In the genomic region with DNA sequence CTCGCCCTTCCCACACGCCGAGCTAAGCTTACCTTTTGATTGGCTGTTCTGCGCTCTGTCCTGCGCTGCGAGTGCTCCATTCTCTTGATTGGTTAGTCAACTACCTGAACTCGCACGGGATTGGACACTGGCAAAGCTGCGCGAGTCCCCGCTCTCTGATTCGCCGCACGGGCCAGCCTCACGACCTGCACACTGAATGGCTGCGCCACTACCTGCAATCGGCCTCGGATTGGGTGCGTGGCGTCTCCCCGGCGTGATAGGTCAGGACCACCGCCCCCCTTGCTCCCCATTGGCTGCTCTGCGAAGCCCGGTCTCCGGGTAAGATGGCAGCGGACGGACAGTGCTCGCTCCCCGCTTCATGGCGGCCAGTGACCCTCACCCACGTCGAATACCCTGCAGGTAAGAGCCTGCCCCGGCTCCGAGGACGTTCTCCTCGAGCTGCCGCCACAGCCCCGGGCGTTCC, we compare ENCODE assay signal across 8 mouse cellular contexts. TPM values are rescaled to one million over a fixed set of nuclear protein-coding genes. Genes with fewer than 3 reads are reported as not detected.
DNase-seq lines count a peak whose midpoint lies in the region; ATAC-seq lines count a peak whose summit lies in the region.

A gene (plus strand): TSS at position 141 of the 463 bp plus-strand sequence.

- H3K4me1 ChIP-seq in heart, embryonic 13.5 days: peaks cover 25% of the 10 kb centered on the region
- peaks cover 41% of the 10 kb centered on the region for H3K4me1 ChIP-seq in liver, embryonic 12.5 days
- peaks cover 19% of the 10 kb centered on the region for H3K4me1 ChIP-seq in stomach, embryonic 15.5 days

- H3K4me2 ChIP-seq in heart, embryonic 13.5 days: peak within 1 kb of the TSS; percentile 92
- H3K4me2 ChIP-seq in liver, embryonic 12.5 days: peak within 1 kb of the TSS; percentile 94
- peak within 1 kb of the TSS; percentile 93 for H3K4me2 ChIP-seq in stomach, embryonic 15.5 days

- ATAC-seq in erythroid progenitor cell, adult 5-6 weeks (replicated peaks; ENCODE audit: low FRiP score, poor library complexity, severe bottlenecking): peak; percentile 93
- ATAC-seq in heart, embryonic 13.5 days (ENCODE audit: extremely low read depth, insufficient number of reproducible peaks, low FRiP score, low TSS enrichment): peak; percentile 96
- peak; percentile 97 for ATAC-seq in liver, embryonic 12.5 days
- peak; percentile 97 for ATAC-seq in stomach, embryonic 15.5 days (ENCODE audit: insufficient read depth, low FRiP score, low read depth)

- H3K9me3 ChIP-seq in heart, embryonic 13.5 days: no peaks in the 10 kb centered on the region
- no peaks in the 10 kb centered on the region for H3K9me3 ChIP-seq in liver, embryonic 12.5 days (replicated peaks)
- H3K9me3 ChIP-seq in stomach, embryonic 15.5 days: no peaks in the 10 kb centered on the region

- H3K27me3 ChIP-seq in heart, embryonic 13.5 days (replicated peaks): no peaks in the 10 kb centered on the region
- H3K27me3 ChIP-seq in liver, embryonic 12.5 days (replicated peaks): no peaks in the 10 kb centered on the region
- H3K27me3 ChIP-seq in stomach, embryonic 15.5 days (replicated peaks): no peaks in the 10 kb centered on the region

- peak within 1 kb of the TSS; percentile 88 for H3K9ac ChIP-seq in heart, embryonic 13.5 days
- peak within 1 kb of the TSS; percentile 84 for H3K9ac ChIP-seq in liver, embryonic 12.5 days
- peak within 1 kb of the TSS; percentile 92 for H3K9ac ChIP-seq in stomach, embryonic 15.5 days

- H3K36me3 ChIP-seq in heart, embryonic 13.5 days: peaks cover 22% of the 10 kb centered on the region
- H3K36me3 ChIP-seq in liver, embryonic 12.5 days: peaks cover 31% of the 10 kb centered on the region
- peaks cover 12% of the 10 kb centered on the region for H3K36me3 ChIP-seq in stomach, embryonic 15.5 days

- WGBS in heart, embryonic 13.5 days: under 1% methylated on average over 40 of the region's 40 CpGs
- WGBS in liver, embryonic 12.5 days (ENCODE audit: insufficient replicate concordance): 0% methylated on average over 40 of the region's 40 CpGs
- WGBS in stomach, embryonic 15.5 days: under 1% methylated on average over 40 of the region's 40 CpGs

- DNase-seq in CD4-positive helper T cell, adult 2 months (ENCODE audit: low read depth, low spot score): peak; percentile 98
- DNase-seq in brain, embryonic 18.5 days (ENCODE audit: low read depth, low spot score): peak; percentile 98
- peak; percentile 98 for DNase-seq in kidney, postnatal 10 days
- DNase-seq in natural killer cell, adult 2 months (ENCODE audit: low spot score in 2 of 2): peak; percentile 98

- peak within 1 kb of the TSS; percentile 84 for H3K4me3 ChIP-seq in heart, embryonic 13.5 days
- peak within 1 kb of the TSS; percentile 75 for H3K4me3 ChIP-seq in liver, embryonic 12.5 days
- peak within 1 kb of the TSS; percentile 97 for H3K4me3 ChIP-seq in stomach, embryonic 15.5 days (replicated peaks)

- peak within 1 kb of the TSS; percentile 92 for H3K27ac ChIP-seq in heart, embryonic 13.5 days (replicated peaks)
- H3K27ac ChIP-seq in liver, embryonic 12.5 days: peak within 1 kb of the TSS; percentile 85
- H3K27ac ChIP-seq in stomach, embryonic 15.5 days: peak within 1 kb of the TSS; percentile 93

RNA-seq across cellular contexts. Expression of the gene that starts here (rescaled TPM):
- 4.6 and 14.1 TPM in 2 replicates for total RNA-seq in erythroid progenitor cell, adult 5-6 weeks (2015; ENCODE audit: low replicate concordance)
- total RNA-seq in erythroid progenitor cell, adult 5-6 weeks (2017; ENCODE audit: low replicate concordance): 5.4 and 20.9 TPM in 2 replicates
- 18.8 and 23.2 TPM in 2 replicates for polyA plus RNA-seq in heart, embryonic 13.5 days (2015; fragmentation: Nextera tagmentation; extraction: Ambion mirVana)
- polyA plus RNA-seq in liver, embryonic 12.5 days (2016; fragmentation: Nextera tagmentation; extraction: Ambion mirVana): 23.5 and 24.3 TPM in 2 replicates
- 42.5 and 45.5 TPM in 2 replicates for polyA plus RNA-seq in stomach, embryonic 15.5 days (2015; fragmentation: Nextera tagmentation; extraction: Ambion mirVana)

Comparison
In these comparisons a context has a peak if more than half of its experiments do, and no peak if none do; other contexts are left out.
1. Peak in every context shown above with its lines: DNase-seq, ATAC-seq, H3K4me3 ChIP-seq and H3K27ac ChIP-seq.